Mouse (Mus musculus): ENCODE results near the gene Gatb. TPM values are rescaled to one million over a fixed set of nuclear protein-coding genes. Genes with fewer than 3 reads are reported as not detected.

Gene Gatb
- total RNA-seq, 2 experiments from 2014 or later = 16.0 to 16.7 TPM

- DNase-seq (ENCODE audit: low spot score) = no peak
These were observed 18.8 kb downstream of the Gatb start for GRCm38 (mm10) chr3:85592640-85593252.

DNA sequence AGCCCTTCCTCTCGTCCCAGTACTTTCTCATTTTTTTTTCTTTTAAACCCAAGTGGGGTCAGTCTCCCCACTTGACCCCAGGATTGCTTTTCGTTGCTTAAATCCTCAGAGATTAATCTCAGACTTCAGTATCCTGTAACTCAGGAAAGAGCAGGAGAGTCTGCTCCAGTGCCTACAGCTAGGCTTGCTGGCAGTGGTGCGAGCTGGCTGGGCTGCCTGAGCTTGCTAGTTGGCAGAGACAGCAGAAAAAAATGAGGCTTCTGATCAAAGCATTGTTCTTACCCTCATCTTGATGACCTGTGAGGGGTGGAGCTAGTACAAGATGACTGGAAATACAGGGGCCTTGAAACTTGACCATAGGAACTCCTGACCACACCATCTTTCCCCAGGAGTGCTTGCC, 20.5 kb downstream of the Gatb start:
- no peak for DNase-seq (ENCODE audit: low spot score)

DNA sequence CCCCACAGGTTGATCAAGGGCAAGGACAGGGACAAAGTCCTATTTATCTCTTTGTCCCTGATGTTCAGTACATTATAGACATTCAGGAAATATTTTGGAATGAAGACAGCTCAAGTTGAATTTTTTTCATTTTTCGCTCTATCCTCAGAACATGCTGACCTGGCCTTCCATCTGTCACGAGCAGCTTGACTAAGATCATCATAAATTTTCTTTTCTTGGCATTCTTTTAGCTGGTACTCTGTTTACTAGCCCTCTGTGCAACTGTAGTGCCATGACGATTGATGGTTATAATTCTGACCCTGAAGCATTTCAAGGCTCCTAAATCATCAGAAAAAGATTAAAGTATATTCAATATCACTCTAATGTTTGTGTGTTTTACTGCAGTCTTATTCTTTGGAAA, 25.6 kb downstream of the Gatb start:
- DNase-seq (ENCODE audit: low spot score) = no peak

DNA sequence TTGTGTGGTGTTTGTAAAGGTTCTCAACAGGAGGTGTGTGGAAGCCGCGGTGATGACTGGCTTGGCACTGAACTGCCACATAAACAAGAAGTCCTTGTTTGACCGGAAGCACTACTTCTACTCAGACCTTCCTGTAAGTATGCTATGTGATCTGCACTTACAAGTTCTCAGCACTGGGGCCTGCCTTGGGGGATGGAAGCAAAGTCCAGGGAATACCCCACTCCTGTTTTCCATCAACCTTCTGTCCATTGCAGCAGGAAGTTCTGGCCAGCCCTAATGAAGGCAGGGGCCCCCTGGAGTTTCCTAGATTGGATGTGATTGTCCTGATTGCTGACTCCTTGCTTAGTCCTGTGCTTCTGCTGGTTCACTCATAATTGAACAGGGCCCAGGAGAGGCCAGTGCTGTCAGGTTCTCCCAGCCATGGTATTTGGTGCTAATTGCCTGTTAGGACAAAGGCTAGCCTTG, 28.0 kb downstream of the Gatb start:
- no peak for DNase-seq (ENCODE audit: low spot score)

GRCm38 (mm10) chr3:85603811-85604210, 29.9 kb downstream of the Gatb start:
- DNase-seq (ENCODE audit: low spot score) = no peak

DNA sequence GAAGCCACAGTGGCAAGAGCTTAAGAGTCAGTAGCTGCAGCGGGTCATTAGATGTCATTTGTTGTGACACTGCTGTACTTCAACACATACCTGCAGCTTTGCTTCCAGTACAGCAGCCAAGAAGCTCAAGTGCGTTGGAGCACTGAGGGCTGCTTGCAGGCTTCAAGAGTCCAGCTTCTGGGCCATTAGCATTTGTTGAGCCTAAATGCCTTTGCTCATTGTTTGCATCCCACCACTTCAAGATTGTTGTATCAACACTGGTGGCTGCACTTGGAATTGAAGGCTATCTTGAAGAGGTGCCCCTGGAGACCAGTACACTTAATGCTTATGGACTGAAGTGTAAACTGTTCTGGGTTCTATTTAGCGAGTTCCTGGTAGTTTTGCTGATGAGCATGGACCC, 33.0 kb downstream of the Gatb start:
- DNase-seq (ENCODE audit: low spot score) = no peak

DNA sequence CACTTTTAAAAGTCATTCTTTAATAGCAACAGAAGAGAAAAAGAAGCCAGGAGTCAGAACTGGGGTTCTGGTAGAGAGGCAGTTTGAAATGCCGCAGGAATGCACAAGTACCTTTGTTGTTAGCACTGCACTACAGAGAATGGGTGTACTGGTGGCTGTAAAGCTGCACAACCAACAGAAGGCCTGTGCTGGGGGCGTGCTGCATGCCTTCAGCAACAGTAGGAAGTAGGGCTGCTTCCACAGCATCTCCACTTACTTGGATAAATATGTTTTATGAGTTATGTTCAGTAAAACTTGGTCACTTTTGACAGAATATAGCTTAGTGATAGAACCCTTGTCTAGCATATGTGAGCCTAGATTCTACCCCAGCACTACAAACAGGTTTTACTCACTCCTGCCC, 33.8 kb downstream of the Gatb start:
- no peak for DNase-seq (ENCODE audit: low spot score)

GRCm38 (mm10) chr3:85616389-85616788, 42.5 kb downstream of the Gatb start:
- no peak for DNase-seq (ENCODE audit: low spot score)

- no peak for DNase-seq (ENCODE audit: low spot score)
These were observed 45.0 kb downstream of the Gatb start for GRCm38 (mm10) chr3:85618885-85619284.

DNA sequence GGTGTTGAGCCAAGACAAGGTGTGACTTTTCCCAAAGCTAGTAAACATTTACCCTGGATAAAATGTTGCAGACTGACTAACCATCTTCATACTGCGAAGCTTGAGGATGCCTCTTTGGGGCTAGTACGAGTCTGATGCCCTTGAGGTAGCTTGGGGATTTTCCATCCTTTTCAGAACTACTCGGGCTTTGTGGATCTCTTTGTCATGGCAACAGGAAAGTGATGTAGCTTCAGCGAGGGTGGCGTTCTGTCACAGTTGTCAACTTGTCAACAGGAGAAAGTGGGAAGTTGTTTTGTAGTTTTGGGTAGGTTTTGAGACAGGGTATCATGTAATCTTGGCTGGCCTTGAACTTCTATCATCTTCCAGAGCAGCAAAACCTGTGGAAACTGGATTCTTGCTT, 45.4 kb downstream of the Gatb start:
- DNase-seq (ENCODE audit: low spot score) = no peak

GRCm38 (mm10) chr3:85619751-85620150, 45.8 kb downstream of the Gatb start:
- DNase-seq (ENCODE audit: low spot score) = no peak

GRCm38 (mm10) chr3:85629895-85630510, 56.1 kb downstream of the Gatb start:
- DNase-seq (ENCODE audit: low spot score) = no peak

- peak; percentile 61 for DNase-seq (ENCODE audit: low spot score)
These were observed 59.8 kb downstream of the Gatb start for GRCm38 (mm10) chr3:85633733-85634132.

DNA sequence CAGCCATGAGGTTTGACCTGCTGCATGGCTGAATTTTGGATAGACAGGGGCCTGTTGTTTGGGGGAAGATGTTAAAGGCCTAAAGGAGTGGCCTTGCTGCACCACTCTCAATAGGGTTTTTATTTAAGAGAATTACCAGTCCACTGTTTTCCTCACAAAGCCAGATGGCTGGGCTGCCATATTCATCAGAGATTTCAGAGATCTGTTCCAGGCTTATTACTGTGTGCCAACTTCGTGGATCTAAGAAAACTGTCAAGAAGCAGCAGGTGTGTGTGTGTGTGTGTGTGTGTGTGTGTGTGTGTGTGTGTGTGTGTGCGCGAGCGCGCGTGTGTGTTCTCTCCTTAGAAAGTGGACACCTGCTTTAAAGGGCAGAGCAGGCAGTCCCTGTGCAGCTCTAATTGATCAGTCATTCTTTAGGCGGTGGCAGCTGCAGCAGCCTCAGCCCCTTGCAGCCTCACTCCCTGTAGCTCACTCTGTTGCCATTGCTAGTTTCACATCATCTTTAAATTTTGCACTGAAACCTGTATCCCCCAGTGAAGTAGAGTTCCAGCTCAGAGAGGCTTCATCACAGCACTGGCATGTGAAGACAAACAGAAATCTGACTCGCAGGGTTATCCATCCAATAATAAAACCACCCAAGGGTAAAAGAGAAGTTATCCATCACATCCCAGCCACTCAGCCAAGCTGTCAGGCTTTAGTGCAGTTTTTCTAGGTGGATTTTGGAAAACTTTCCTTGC, 60.6 kb downstream of the Gatb start:
- no peak for DNase-seq (ENCODE audit: low spot score)

DNA sequence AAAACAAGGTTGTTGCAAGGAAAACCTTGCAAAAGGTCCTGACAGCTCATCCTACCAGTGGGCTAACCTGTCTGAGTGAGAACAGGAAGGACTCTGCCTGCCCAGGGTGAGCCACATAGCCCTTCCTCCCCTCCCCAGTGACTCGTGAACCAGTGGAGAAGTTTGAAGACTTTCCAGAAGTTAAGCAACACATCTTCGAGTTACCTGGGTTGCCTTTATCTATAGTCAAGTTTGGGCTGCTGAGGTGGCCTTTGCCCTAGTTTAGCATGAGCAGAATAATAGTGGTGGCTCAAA, 61.2 kb downstream of the Gatb start:
- DNase-seq (ENCODE audit: low spot score) = no peak

DNA sequence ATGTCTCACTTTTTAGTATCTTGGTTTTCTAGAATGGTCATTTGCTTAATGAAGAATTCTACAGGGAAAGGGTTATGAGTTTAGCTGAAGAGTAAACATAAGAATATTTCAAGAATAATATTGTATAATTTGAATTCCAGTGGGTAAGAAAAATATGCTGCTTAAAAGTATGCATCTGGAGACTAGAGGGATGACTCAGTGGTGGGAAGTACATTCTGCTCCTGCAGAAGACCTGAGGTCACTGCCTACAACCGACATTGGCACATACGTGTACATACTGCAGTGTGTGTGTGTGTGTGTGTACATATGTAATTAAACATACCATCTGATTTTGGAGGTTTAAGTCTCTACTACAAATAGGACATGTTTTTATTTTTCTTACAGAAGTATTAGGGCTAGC, 61.7 kb downstream of the Gatb start:
- no peak for DNase-seq (ENCODE audit: low spot score)

DNA sequence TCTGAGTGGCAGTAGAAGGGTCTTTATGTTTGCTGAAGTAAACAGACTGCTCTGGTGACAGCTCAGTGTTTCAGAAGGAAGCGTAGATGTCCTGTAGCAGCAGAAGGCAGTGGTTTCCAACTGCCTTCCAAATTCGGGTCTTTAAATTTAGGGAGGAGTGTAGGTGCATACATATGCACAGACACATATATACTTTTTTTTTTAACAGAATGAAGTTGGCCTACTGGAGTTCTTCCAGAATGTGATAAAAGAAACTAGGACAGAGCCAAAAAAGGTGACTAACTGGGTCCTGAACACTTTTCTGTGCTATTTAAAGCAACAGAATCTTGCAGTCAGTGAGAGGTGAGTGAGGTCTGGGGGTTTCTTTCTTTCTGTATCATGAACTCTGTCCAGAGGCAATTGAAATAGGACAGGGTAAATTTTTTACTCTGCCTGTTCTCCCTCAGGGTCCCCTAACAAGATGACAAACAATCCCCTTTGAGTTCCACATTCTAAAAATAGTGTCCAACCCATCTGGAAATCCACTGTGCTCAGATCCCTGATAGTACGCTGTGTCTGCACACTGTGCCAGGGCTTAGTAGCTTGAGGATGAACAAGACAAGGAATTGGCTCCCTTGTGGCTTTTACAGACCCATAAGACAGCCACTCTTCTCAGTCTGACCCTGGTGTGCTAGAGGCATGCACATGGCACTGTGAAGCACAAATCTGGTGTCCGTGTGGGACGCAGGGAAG, 63.0 kb downstream of the Gatb start:
- DNase-seq (ENCODE audit: low spot score) = no peak

- DNase-seq (ENCODE audit: low spot score) = peak; percentile 45
These were observed 67.8 kb downstream of the Gatb start for GRCm38 (mm10) chr3:85641751-85642150.

DNA sequence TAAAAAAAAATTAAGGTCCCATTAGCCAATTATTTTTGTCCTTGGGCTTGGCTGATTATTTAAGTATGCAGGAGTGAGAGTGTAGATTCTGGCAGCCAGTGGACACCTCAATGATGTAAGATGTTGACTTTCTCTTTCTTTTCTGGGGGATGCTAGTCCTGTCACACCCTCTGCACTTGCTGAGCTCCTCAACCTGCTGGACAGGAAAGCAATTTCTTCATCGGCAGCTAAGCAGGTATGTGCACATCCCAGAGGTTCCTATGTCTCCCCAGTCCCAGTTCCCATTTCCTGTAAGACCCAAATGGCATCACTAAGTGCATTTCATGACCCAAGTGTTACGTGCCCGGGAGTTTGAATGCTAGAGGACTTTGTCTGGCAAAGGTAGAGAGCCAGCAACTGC, 70.9 kb downstream of the Gatb start:
- no peak for DNase-seq (ENCODE audit: low spot score)

- DNase-seq (ENCODE audit: low spot score) = no peak
These were observed 71.6 kb downstream of the Gatb start for GRCm38 (mm10) chr3:85645517-85646004.

DNA sequence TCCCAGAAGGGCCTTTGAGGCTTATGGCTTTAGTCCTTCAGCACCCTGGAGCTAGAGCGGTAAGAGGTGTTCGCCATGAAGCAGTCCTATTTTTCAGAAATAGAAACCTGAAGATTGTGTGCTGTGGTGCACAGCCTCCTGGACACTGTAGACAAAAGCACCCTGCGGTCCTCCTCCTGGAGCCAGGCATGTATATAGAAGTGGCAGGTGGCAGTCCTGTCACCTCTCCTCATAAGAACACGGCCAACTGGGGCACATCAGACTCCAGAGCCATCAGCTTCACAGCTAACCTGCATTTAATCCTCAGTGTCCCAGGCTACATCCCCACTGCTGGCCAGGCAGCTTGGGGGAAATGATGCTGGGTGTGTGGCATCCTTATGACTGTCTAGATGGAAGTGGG, 75.3 kb downstream of the Gatb start:
- DNase-seq (ENCODE audit: low spot score) = no peak
